Mouse (Mus musculus): ENCODE measurements at regions not wholly inside any gene's neighbourhood (a gene's known extent, or its start where the extent isn't known, plus 50 kb on each side); places are given as distances from the start of the nearest gene placed in this dataset.
A peak's percentile ranks its signal among the peaks of the same experiment; 100 is the strongest.

GRCm38 (mm10) chr15:93910158-93910557 is 314.5 kb upstream of the Prickle1 start:
- H3K9me3 ChIP-seq (replicated peaks; ENCODE audit: control insufficient read depth, low read length): no peaks in the 10 kb centered on the region
- H3K9ac ChIP-seq (ENCODE audit: low read length): no peak overlapping the region
- H3K36me3 ChIP-seq (ENCODE audit: control insufficient read depth, insufficient read depth, low read length): no peaks in the 10 kb centered on the region
- H3K27me3 ChIP-seq (replicated peaks; ENCODE audit: control insufficient read depth, insufficient read depth, low read length): no peaks in the 10 kb centered on the region
- H3K27ac ChIP-seq (ENCODE audit: low read depth, low read length): no peak overlapping the region
- no peak overlapping the region for H3K4me2 ChIP-seq (ENCODE audit: low read length)
- H3K4me1 ChIP-seq (ENCODE audit: control insufficient read depth, insufficient read depth, low read length): peaks cover 4% of the 10 kb centered on the region; the same call in 1 of the 2 replicates
- ATAC-seq: no peak
- WGBS: 88% methylated on average over 3 of the region's 3 CpGs
- no peak overlapping the region for H3K4me3 ChIP-seq (ENCODE audit: low read depth, low read length)
- no peak for DNase-seq (ENCODE audit: low spot score)

DNA sequence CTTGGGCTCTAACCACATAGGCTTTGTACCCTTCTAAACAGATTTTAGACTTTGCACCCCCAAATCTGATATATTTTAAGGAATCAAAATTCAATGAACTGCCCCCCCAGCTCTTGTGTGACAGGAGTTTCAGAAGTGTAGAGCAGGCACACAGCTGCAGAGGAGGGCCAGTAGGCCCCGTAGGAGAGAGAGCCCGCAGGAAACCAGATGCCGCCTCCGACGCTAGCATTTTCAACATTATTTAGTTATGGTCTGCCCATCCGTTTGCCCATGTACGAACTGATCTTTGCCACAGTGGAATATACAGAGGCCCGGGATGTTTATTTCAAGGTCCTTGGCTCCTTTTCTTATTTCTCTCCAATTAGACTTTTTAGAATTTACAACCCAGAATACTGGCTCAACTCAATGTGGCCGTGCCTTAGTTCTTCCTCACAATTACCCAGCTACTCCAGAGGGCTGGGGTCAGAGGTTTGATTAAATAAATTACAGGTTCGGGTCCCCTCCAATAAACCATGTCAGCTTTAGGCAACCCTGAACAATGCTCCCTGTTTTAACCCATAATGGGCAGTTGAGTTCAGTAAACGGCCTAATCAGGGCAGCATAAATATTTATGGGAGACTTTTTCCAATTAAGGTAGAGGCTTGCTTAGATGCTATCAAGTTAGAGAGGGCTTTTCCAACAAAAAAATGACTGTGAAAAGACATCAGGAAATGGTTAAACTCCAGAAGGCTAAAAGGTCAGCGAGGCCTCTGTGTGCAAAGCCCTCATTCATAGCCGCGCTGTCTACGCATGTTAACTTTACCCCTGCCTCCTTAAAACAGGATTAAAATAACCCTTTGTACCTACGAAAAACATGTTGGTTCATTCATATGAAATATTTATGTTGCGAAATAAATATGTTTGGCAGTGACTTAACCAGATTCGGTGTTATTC is 308.2 kb upstream of the Prickle1 start:
- no peak overlapping the region for H3K9ac ChIP-seq (ENCODE audit: low read length)
- H3K4me2 ChIP-seq (ENCODE audit: low read length): no peak overlapping the region
- H3K27ac ChIP-seq (ENCODE audit: low read depth, low read length): no peak overlapping the region
- no peaks in the 10 kb centered on the region for H3K4me1 ChIP-seq (ENCODE audit: control insufficient read depth, insufficient read depth, low read length)
- ATAC-seq (no peak), DNase-seq (ENCODE audit: low spot score) (peak; percentile 29)
- H3K9me3 ChIP-seq (replicated peaks; ENCODE audit: control insufficient read depth, low read length): no peaks in the 10 kb centered on the region
- WGBS: 51% methylated on average over 18 of the region's 18 CpGs
- no peak overlapping the region for H3K4me3 ChIP-seq (ENCODE audit: low read depth, low read length)
- no peaks in the 10 kb centered on the region for H3K27me3 ChIP-seq (replicated peaks; ENCODE audit: control insufficient read depth, insufficient read depth, low read length)
- no peaks in the 10 kb centered on the region for H3K36me3 ChIP-seq (ENCODE audit: control insufficient read depth, insufficient read depth, low read length)

GRCm38 (mm10) chr15:93882826-93883225 is 287.1 kb upstream of the Prickle1 start:
- no peak overlapping the region for H3K4me3 ChIP-seq (ENCODE audit: low read depth, low read length)
- no peak overlapping the region for H3K4me2 ChIP-seq (ENCODE audit: low read length)
- H3K4me1 ChIP-seq (ENCODE audit: control insufficient read depth, insufficient read depth, low read length): no peaks in the 10 kb centered on the region
- WGBS: 90% methylated on average over 8 of the region's 8 CpGs
- H3K9me3 ChIP-seq (replicated peaks; ENCODE audit: control insufficient read depth, low read length): no peaks in the 10 kb centered on the region
- H3K9ac ChIP-seq (ENCODE audit: low read length): no peak overlapping the region
- DNase-seq (ENCODE audit: low spot score): no peak
- H3K27me3 ChIP-seq (replicated peaks; ENCODE audit: control insufficient read depth, insufficient read depth, low read length): no peaks in the 10 kb centered on the region
- H3K27ac ChIP-seq (ENCODE audit: low read depth, low read length): no peak overlapping the region
- no peaks in the 10 kb centered on the region for H3K36me3 ChIP-seq (ENCODE audit: control insufficient read depth, insufficient read depth, low read length)
- ATAC-seq: no peak

DNA sequence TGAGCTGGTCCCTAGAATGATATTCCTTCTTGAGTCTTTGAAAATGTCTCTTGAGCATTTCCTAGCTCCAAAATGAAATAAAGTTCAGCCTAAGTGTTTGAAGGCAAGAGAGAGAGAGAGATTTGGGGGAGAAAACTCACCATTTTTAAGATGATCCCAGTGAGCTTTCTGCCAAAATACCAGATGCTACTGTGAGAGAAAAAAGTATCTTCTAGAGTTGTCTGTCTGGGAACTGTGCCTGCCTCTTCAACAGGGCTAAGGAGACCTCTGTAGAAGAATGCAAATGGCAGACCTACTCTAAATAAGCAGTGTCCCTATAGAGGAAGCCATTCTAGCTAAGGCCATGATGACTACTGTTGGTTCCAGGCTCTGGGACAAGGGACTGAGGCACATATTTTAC is 285.6 kb upstream of the Prickle1 start:
- Histone ChIP-seq H3K36me3 (ENCODE audit: control insufficient read depth, insufficient read depth, low read length) (no peaks in the 10 kb centered on the region), H3K9me3 (replicated peaks; ENCODE audit: control insufficient read depth, low read length) (no peaks in the 10 kb centered on the region), H3K4me2 (ENCODE audit: low read length) (no peak overlapping the region), H3K9ac (ENCODE audit: low read length) (no peak overlapping the region), H3K4me3 (ENCODE audit: low read depth, low read length) (no peak overlapping the region), H3K27me3 (replicated peaks; ENCODE audit: control insufficient read depth, insufficient read depth, low read length) (no peaks in the 10 kb centered on the region), H3K4me1 (ENCODE audit: control insufficient read depth, insufficient read depth, low read length) (no peaks in the 10 kb centered on the region), H3K27ac (ENCODE audit: low read depth, low read length) (no peak overlapping the region)
- ATAC-seq: no peak
- no peak for DNase-seq (ENCODE audit: low spot score)

DNA sequence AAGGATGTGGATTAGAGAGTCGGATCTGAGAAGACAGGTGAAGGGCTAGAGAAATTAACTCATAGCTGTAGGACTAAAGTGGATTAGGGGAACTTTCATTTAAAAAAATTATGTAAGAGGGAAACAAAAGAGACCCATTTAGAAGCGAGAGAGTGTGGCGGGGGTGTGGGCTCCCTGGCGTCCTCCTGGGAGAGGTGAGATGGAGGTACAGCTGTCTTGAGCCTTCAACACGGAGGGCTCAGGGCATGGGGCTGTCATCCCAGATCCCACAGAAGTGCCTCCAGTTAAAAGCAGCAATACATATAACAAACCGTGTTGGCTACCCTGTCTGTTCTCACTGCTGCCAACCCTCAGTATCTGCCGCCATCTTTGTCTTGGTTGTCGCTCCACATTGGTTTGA is 284.6 kb upstream of the Prickle1 start:
- Histone ChIP-seq H3K4me2 (ENCODE audit: low read length) (no peak overlapping the region), H3K27ac (ENCODE audit: low read depth, low read length) (no peak overlapping the region), H3K9me3 (replicated peaks; ENCODE audit: control insufficient read depth, low read length) (no peaks in the 10 kb centered on the region), H3K4me1 (ENCODE audit: control insufficient read depth, insufficient read depth, low read length) (no peaks in the 10 kb centered on the region), H3K4me3 (ENCODE audit: low read depth, low read length) (no peak overlapping the region), H3K27me3 (replicated peaks; ENCODE audit: control insufficient read depth, insufficient read depth, low read length) (no peaks in the 10 kb centered on the region), H3K9ac (ENCODE audit: low read length) (no peak overlapping the region), H3K36me3 (ENCODE audit: control insufficient read depth, insufficient read depth, low read length) (no peaks in the 10 kb centered on the region)
- DNase-seq (ENCODE audit: low spot score) (no peak), ATAC-seq (no peak)
- 80% methylated on average over 8 of the region's 8 CpGs for WGBS

DNA sequence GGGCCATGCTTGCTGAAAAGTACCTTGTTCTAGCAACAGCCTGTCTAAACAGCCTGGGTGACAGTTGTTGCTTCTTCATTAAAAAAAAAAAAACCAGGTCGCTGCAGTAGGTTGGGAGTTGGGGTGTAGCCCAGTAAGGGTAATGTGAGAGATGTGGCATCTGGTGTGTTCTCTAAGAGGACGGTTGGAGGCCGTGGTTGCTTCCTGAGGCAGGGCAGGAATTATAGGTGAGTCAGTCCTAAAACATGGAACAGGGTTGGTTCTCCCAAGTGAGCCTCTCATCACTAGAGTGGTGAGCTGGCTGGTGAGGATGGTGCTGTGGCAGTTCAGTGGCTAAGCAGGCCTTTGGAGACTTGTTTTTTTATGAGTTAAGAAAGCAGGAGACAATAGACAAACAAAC is 283.3 kb upstream of the Prickle1 start:
- H3K36me3 ChIP-seq (ENCODE audit: control insufficient read depth, insufficient read depth, low read length): no peaks in the 10 kb centered on the region
- WGBS: 71% methylated on average over 3 of the region's 3 CpGs

DNA sequence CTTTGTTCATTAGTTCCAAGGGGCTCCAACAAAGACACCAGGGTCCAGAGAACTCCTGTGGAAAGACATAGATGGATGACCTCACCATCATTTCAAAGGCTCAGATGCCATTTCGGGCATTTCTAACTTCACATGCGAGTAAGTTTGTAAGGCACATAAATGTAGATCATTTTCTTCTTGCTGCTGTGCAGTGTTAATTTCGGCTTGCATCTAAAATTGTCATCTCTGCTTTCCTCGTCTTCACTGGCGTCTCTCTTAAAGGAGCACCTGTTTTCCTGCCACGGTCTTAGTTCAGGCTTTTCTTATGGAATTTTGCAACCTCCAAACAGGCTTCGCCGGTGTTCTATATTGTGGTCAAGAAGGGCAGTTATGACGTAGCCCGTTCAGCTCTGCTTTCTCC is 280.6 kb upstream of the Prickle1 start:
- DNase-seq (ENCODE audit: low spot score) (no peak), ATAC-seq (no peak)
- Histone ChIP-seq H3K36me3 (ENCODE audit: control insufficient read depth, insufficient read depth, low read length) (no peaks in the 10 kb centered on the region), H3K4me3 (ENCODE audit: low read depth, low read length) (no peak overlapping the region), H3K27ac (ENCODE audit: low read depth, low read length) (no peak overlapping the region), H3K27me3 (replicated peaks; ENCODE audit: control insufficient read depth, insufficient read depth, low read length) (no peaks in the 10 kb centered on the region), H3K4me2 (ENCODE audit: low read length) (no peak overlapping the region), H3K4me1 (ENCODE audit: control insufficient read depth, insufficient read depth, low read length) (no peaks in the 10 kb centered on the region), H3K9ac (ENCODE audit: low read length) (no peak overlapping the region), H3K9me3 (replicated peaks; ENCODE audit: control insufficient read depth, low read length) (no peaks in the 10 kb centered on the region)
- WGBS: 92% methylated on average over 10 of the region's 10 CpGs

More for the DNA sequence above, 283.3 kb upstream of the Prickle1 start:
- Histone ChIP-seq H3K4me2 (ENCODE audit: low read length) (no peak overlapping the region), H3K4me3 (ENCODE audit: low read depth, low read length) (no peak overlapping the region), H3K27me3 (replicated peaks; ENCODE audit: control insufficient read depth, insufficient read depth, low read length) (no peaks in the 10 kb centered on the region), H3K4me1 (ENCODE audit: control insufficient read depth, insufficient read depth, low read length) (no peaks in the 10 kb centered on the region), H3K9ac (ENCODE audit: low read length) (no peak overlapping the region), H3K27ac (ENCODE audit: low read depth, low read length) (no peak overlapping the region), H3K9me3 (replicated peaks; ENCODE audit: control insufficient read depth, low read length) (no peaks in the 10 kb centered on the region)
- DNase-seq (ENCODE audit: low spot score) (no peak), ATAC-seq (no peak)

GRCm38 (mm10) chr15:93875685-93876084 is 280.0 kb upstream of the Prickle1 start:
- Histone ChIP-seq H3K27me3 (replicated peaks; ENCODE audit: control insufficient read depth, insufficient read depth, low read length) (no peaks in the 10 kb centered on the region), H3K4me2 (ENCODE audit: low read length) (no peak overlapping the region), H3K36me3 (ENCODE audit: control insufficient read depth, insufficient read depth, low read length) (no peaks in the 10 kb centered on the region), H3K27ac (ENCODE audit: low read depth, low read length) (no peak overlapping the region), H3K9ac (ENCODE audit: low read length) (no peak overlapping the region), H3K4me1 (ENCODE audit: control insufficient read depth, insufficient read depth, low read length) (no peaks in the 10 kb centered on the region), H3K4me3 (ENCODE audit: low read depth, low read length) (no peak overlapping the region), H3K9me3 (replicated peaks; ENCODE audit: control insufficient read depth, low read length) (no peaks in the 10 kb centered on the region)
- DNase-seq (ENCODE audit: low spot score) (no peak), ATAC-seq (no peak)
- WGBS: 94% methylated on average over 1 of the region's 1 CpGs

GRCm38 (mm10) chr15:93874206-93874605 is 278.5 kb upstream of the Prickle1 start:
- no peak overlapping the region for H3K4me2 ChIP-seq (ENCODE audit: low read length)
- H3K4me3 ChIP-seq (ENCODE audit: low read depth, low read length): no peak overlapping the region
- H3K4me1 ChIP-seq (ENCODE audit: control insufficient read depth, insufficient read depth, low read length): no peaks in the 10 kb centered on the region
- DNase-seq (ENCODE audit: low spot score) (peak; percentile 63), ATAC-seq (peak; percentile 60; the same call in 1 of the 2 replicates)
- H3K27ac ChIP-seq (ENCODE audit: low read depth, low read length): no peak overlapping the region
- H3K9me3 ChIP-seq (replicated peaks; ENCODE audit: control insufficient read depth, low read length): no peaks in the 10 kb centered on the region
- no peaks in the 10 kb centered on the region for H3K36me3 ChIP-seq (ENCODE audit: control insufficient read depth, insufficient read depth, low read length)
- WGBS: 68% methylated on average over 6 of the region's 6 CpGs
- no peaks in the 10 kb centered on the region for H3K27me3 ChIP-seq (replicated peaks; ENCODE audit: control insufficient read depth, insufficient read depth, low read length)
- no peak overlapping the region for H3K9ac ChIP-seq (ENCODE audit: low read length)

Data from forebrain, embryonic 14.5 days (tissue).